Mouse (Mus musculus) embryonic facial prominence, embryonic 15.5 days (tissue): ENCODE data around the gene Snx9. TPM values are rescaled to one million over a fixed set of nuclear protein-coding genes. Genes with fewer than 3 reads are reported as not detected.

Source experiments
- ATAC-seq: fragments of 200-750 bp; cut with Nextera tagmentation; 2 replicates; pipeline ENCODE4 v1.8.0; 2017; ENCODE audit warnings: low read depth, moderate TSS enrichment; ENCODE audit not compliant: insufficient number of reproducible peaks, low FRiP score, low TSS enrichment
- H3K27ac ChIP-seq: fragments of 300-500 bp; sonication (generic); replicated peaks from 2 replicates; pipeline ENCODE4 v1.5.1; 2015; ENCODE audit warnings: mild to moderate bottlenecking, inconsistent platforms
- H3K27me3 ChIP-seq: fragments of 300-500 bp; sonication (generic); 2 replicates; pipeline ENCODE4 v1.6.1; 2015; ENCODE audit warnings: inconsistent platforms
- H3K36me3 ChIP-seq: fragments of 300-500 bp; sonication (generic); 2 replicates; pipeline ENCODE4 v1.6.1; 2015; ENCODE audit warnings: mild to moderate bottlenecking, inconsistent platforms
- H3K4me1 ChIP-seq: fragments of 300-500 bp; sonication (generic); 2 replicates; pipeline ENCODE4 v1.6.1; 2015; ENCODE audit warnings: inconsistent platforms
- H3K4me2 ChIP-seq: fragments of 300-500 bp; sonication (generic); replicated peaks from 2 replicates; pipeline ENCODE4 v1.6.1; 2015; ENCODE audit warnings: mild to moderate bottlenecking, inconsistent platforms
- H3K4me3 ChIP-seq: fragments of 300-500 bp; sonication (generic); replicated peaks from 2 replicates; pipeline ENCODE4 v1.5.1; 2015; ENCODE audit warnings: mild to moderate bottlenecking, inconsistent platforms
- H3K9ac ChIP-seq: fragments of 300-500 bp; sonication (generic); 2 replicates; pipeline ENCODE4 v1.6.1; 2015; ENCODE audit warnings: inconsistent platforms
- H3K9me3 ChIP-seq: fragments of 300-500 bp; sonication (generic); replicated peaks from 2 replicates; pipeline ENCODE4 v1.6.1; 2016; ENCODE audit warnings: inconsistent platforms
- WGBS: fragments of 180-500 bp; shearing (Covaris S2); methylation state at CpG from one replicate; pipeline ENCODE4 v1.1.7; 2015; 5-methylcytosine and 5-hydroxymethylcytosine counted together
- polyA plus RNA-seq: library from polyadenylated mRNA; unstranded; fragments of >200 nt; fragmentation: Nextera tagmentation; extraction: Ambion mirVana; gene quantifications from 2 replicates; pipeline ENCODE4 v1.2.1, GENCODE M21; 2015

Gene Snx9
- polyA plus RNA-seq, 1 experiment from 2014 or later: 33.3 TPM

DNA sequence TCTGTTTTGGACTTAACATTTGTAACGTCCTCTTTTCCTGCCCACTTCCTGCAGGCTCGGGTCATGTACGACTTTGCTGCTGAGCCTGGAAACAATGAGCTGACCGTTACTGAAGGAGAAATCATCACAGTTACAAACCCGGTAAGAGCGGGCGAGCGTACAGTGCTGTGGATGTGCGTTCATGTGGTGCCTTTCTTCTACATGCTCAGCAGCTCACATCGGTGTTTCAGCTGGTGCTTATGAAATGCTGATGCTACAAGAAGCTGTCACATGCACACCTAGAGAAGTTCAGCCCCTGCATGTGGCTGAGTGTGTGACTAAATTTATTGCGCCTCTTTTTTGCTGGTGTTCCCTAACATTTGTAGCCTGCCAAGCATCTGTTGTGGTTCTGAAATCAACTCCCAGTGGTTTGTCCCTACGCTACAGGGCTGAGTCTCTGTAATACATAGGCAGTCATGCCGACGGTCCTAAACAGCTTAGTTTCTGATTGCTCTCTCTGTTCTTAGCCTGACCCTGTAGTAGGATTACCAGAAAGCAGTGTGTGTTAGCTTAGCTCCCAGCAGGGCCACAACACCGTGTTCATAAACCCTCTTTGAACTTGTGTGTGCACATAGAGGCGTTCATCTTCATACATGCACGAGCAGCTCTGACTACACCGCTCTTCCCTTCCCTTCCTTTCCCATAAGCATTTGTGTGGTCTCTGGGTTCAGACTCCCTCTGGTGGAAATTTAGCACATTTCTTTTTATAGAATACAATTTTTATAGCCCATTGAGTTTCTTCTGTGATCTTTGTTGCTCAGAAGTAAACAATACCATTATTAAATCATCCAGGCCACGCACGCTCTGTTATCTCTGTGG, 46.0 kb downstream of the Snx9 start:
- Histone ChIP-seq H3K36me3 (peaks cover 5% of the 10 kb centered on the region; the same call in 1 of the 2 replicates), H3K4me3 (no peak overlapping the region), H3K4me2 (no peak overlapping the region), H3K9me3 (no peaks in the 10 kb centered on the region), H3K27me3 (no peaks in the 10 kb centered on the region), H3K9ac (no peak overlapping the region), H3K27ac (0 out of 2 replicates have a peak overlapping the region, but pooled peaks have one; percentile 48), H3K4me1 (peaks cover 20% of the 10 kb centered on the region)
- WGBS: 64% methylated on average over 20 of the region's 20 CpGs
- ATAC-seq: peak; percentile 47; the same call in 1 of the 2 replicates

DNA sequence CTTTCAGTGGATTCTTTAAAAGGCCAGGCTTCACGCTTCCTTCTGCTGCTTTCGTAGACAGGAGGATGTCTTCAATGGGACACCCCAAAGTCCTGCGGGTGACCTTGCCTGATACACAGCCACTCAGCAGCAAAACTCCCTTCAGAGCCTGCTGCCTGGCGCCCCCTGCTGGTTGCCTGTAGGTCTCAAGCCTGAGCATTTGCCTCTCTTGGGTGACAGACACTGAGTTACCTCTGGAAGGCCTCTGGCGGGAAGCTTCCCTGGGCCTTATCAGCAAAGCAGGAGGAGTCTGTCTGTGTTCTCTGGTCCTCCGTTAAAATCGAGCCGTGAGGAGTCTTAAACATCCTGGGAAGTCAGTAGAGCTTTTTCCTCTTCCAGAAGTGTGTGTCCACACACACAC, 49.3 kb downstream of the Snx9 start:
- no peak overlapping the region for H3K4me2 ChIP-seq
- 47% methylated on average over 8 of the region's 8 CpGs for WGBS

DNA sequence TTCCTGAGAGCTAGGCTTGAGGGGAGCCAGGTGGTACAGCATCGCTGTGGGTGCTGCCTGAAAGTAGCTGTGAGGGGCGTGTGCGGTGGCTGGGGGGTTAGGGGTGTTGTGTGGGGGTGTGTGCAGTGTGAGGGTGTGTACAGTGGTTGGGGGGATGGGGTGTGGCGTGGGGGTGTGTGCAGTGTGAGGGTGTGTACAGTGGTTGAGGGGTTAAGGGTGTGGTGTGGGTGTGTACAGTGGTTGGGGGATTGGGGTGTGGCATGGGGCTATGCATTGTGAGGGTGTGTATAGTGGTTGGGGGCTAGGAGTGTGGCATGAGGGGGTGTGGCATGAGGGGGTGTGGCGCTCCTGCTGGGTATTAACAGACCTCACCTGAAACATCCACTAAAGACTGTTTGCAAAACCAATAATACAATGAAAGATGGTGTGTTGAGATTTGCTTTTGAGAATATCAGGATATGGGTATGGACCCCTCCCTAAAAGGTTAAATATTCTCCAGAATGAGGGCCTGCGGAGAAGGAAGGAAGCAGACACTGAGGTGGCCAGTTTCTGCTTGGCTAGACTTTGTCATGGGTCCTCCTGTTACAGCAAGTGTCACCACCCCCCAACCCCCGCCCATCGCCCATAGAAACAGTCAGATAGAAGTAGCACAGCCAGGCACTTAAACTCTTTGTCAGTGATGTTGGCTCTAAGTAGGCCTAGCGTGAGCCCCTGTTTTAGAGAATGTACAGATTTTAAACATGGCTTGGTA, 51.0 kb downstream of the Snx9 start:
- Histone ChIP-seq H3K36me3 (peaks cover 5% of the 10 kb centered on the region; the same call in 1 of the 2 replicates), H3K4me2 (no peak overlapping the region), H3K9me3 (no peaks in the 10 kb centered on the region), H3K4me3 (no peak overlapping the region), H3K27ac (no peak overlapping the region), H3K27me3 (no peaks in the 10 kb centered on the region), H3K4me1 (peaks cover 3% of the 10 kb centered on the region), H3K9ac (no peak overlapping the region)
- 0 out of 2 replicates have a peak, but pooled peaks have one; percentile 49 for ATAC-seq
- WGBS: 78% methylated on average over 9 of the region's 9 CpGs

More for the DNA sequence above, 49.3 kb downstream of the Snx9 start:
- Histone ChIP-seq H3K9me3 (no peaks in the 10 kb centered on the region), H3K4me1 (peaks cover 18% of the 10 kb centered on the region), H3K27ac (no peak overlapping the region), H3K4me3 (no peak overlapping the region), H3K27me3 (no peaks in the 10 kb centered on the region), H3K9ac (no peak overlapping the region), H3K36me3 (peaks cover 5% of the 10 kb centered on the region; the same call in 1 of the 2 replicates)
- ATAC-seq: no peak

DNA sequence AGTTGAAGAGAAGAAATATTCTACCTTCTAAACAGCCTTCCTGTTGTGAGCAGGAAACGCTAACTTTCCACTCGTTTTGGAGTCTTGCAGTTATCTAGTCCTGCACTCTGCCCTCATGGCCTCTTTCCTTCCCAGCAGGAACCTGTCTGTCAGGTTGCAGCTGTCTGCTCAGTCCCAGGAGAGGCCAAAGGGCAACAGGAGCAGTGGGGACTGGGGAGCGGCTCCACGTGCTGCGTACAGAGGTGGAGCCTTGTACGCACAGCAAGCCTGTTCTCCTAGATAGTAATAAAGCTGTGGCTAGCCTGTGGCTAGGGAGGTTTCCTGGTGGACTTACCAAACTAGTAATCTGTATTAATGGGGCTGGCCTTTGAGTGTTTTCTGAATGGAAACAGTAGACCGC, 52.0 kb downstream of the Snx9 start:
- no peaks in the 10 kb centered on the region for H3K4me1 ChIP-seq
- WGBS: 27% methylated on average over 7 of the region's 7 CpGs
- no peak overlapping the region for H3K4me3 ChIP-seq
- no peaks in the 10 kb centered on the region for H3K27me3 ChIP-seq
- 0 out of 2 replicates have a peak, but pooled peaks have one; percentile 57 for ATAC-seq
- H3K9me3 ChIP-seq: no peaks in the 10 kb centered on the region
- no peak overlapping the region for H3K9ac ChIP-seq
- no peak overlapping the region for H3K4me2 ChIP-seq
- peak overlapping the region; percentile 24; the same call in 1 of the 2 replicates for H3K27ac ChIP-seq
- peaks cover 5% of the 10 kb centered on the region; the same call in 1 of the 2 replicates for H3K36me3 ChIP-seq

DNA sequence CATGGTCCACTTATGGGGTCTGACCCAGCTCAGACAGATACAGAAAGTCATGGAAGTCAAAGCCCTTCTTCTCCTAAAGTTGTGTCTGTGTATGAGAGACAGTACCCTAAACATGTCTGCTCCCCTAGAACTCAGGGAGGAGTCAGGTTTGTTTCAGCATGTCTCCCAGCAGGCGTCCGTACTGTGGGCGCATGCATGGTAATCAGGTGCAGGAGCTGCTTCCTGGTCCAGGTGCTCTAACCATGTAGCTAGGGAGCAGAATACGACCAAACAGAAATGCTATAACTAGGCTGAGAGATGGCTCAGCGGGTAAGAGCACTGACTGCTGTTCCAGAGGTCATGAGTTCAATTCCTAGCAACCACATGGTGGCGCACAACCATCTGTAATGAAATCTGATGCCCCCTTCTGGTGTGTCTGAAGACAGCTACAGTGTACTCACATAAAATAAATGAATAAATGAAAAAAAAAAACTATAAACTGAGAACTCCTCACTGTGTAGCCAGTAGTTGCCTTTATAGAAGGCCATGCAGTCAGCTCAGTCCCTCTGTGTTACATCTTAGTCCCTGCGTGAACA, 52.5 kb downstream of the Snx9 start:
- no peak for ATAC-seq

DNA sequence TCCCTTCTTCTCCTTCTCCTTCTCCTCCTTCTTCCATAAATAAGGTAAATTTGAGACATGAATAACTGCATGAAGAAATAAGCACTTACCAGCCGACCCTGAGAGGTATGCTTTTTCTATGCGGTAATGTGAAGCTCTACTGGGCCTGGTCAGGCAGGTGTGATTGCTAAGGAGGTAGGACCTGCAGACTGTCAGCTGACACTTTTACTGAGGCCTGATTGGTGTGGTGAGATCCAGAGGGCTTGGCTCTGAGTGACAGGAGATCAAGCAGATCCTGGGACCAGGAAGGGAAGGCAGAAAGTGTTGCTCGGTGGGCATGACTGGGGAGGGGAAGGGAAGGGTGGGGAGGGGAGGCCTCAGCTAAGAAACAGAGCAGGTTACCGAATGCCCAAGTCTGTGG, 54.9 kb downstream of the Snx9 start:
- Histone ChIP-seq H3K9ac (no peak overlapping the region), H3K4me1 (no peaks in the 10 kb centered on the region), H3K27me3 (no peaks in the 10 kb centered on the region), H3K4me2 (no peak overlapping the region), H3K9me3 (no peaks in the 10 kb centered on the region), H3K27ac (no peak overlapping the region), H3K4me3 (no peak overlapping the region), H3K36me3 (peaks cover 17% of the 10 kb centered on the region)
- WGBS: 48% methylated on average over 4 of the region's 4 CpGs
- no peak for ATAC-seq

More for the DNA sequence above, 52.5 kb downstream of the Snx9 start:
- no peaks in the 10 kb centered on the region for H3K9me3 ChIP-seq
- no peak overlapping the region for H3K4me2 ChIP-seq
- no peaks in the 10 kb centered on the region for H3K4me1 ChIP-seq
- no peaks in the 10 kb centered on the region for H3K27me3 ChIP-seq
- peaks cover 5% of the 10 kb centered on the region; the same call in 1 of the 2 replicates for H3K36me3 ChIP-seq
- H3K4me3 ChIP-seq: no peak overlapping the region
- 63% methylated on average over 7 of the region's 7 CpGs for WGBS
- no peak overlapping the region for H3K9ac ChIP-seq
- H3K27ac ChIP-seq: peak overlapping the region; percentile 24; the same call in 1 of the 2 replicates

DNA sequence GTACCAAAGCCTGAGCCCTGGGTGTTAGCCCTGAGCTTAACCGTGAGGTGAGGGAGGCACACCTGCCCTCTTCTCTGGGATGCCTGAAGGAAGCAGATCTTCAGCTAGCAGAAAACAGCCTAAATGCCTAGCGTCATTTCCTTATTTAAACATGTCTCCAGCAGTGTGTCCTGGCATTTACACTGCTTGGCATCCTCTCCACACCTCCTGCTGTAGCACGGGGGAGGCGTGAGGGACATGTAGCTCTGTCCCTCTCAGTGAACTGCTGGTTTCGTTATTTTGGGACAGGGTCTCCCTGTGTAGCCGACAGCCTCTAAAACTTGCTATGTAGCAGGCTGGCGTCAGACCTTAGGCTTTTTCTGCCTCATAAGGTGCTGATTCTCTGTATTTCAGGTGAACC, 55.5 kb downstream of the Snx9 start:
- peaks cover 21% of the 10 kb centered on the region for H3K36me3 ChIP-seq
- H3K9ac ChIP-seq: no peak overlapping the region
- H3K4me1 ChIP-seq: no peaks in the 10 kb centered on the region
- H3K4me3 ChIP-seq: no peak overlapping the region
- H3K9me3 ChIP-seq: no peaks in the 10 kb centered on the region
- no peaks in the 10 kb centered on the region for H3K27me3 ChIP-seq
- no peak overlapping the region for H3K27ac ChIP-seq
- H3K4me2 ChIP-seq: no peak overlapping the region
- no peak for ATAC-seq
- WGBS: 85% methylated on average over 7 of the region's 7 CpGs

DNA sequence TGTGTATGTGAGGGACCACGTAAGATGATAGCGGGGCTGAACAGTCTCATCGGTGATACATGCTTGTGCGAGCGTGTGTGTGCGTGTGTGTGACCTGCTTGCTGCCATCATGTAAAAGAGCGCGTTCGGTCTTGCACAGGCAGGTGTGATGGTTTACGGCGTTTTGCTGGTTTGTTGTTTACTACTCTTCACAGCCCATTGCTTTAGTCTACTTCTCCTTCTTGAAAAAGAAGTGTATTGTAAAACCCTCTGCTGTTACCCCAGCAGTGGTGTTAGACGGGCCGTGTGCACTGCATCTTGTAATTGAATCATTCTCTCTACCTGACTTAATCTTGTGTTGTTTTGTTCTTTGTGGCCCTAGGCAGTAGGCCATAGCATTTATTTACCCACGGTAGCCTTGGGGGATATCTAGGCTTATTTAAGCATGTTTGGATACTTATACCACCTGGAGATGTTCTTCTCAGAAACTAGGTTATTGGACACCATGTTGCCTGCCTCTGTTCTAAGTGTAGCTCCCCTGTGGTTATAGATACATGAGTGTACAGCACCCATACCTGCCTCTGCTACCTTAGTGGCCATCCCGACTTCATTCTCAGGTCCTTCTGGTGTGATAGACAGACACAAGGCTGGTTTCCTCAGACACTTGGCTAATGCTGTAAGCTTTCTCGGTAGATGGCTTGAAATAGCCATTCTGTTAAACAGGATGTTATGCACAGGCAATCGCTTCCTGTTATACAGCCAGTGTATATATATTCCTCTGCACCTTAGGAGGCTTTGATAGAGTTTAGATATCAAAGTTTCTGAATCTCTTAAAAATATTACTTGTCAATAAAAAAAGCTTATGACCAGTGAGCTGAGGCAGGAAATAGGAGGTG, 56.4 kb downstream of the Snx9 start:
- WGBS: 82% methylated on average over 17 of the region's 17 CpGs
- ATAC-seq: no peak
- Histone ChIP-seq H3K4me1 (no peaks in the 10 kb centered on the region), H3K4me3 (no peak overlapping the region), H3K36me3 (peaks cover 30% of the 10 kb centered on the region), H3K9ac (no peak overlapping the region), H3K27me3 (no peaks in the 10 kb centered on the region), H3K9me3 (no peaks in the 10 kb centered on the region), H3K27ac (no peak overlapping the region), H3K4me2 (no peak overlapping the region)

DNA sequence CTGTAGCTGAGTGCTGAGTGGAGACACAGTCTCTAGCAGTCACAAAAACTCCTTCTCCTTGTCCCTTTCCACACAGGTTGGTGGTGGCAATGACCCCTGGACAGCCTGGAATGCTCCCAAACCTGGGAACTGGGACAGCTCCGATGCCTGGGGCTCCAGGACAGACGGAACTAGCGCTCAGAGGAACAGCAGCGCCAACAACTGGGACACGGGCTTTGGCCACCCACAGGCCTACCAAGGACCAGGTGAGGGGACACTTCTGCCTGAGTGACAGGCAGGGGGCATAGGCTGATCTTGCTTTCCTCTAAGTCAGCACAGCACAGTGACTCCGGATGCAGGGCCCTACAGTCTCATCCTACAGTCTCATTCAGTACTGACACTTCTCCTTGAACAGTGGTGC, 58.1 kb downstream of the Snx9 start:
- no peak overlapping the region for H3K27ac ChIP-seq
- 84% methylated on average over 6 of the region's 6 CpGs for WGBS
- H3K9ac ChIP-seq: no peak overlapping the region
- H3K4me3 ChIP-seq: no peak overlapping the region
- H3K27me3 ChIP-seq: no peaks in the 10 kb centered on the region
- no peaks in the 10 kb centered on the region for H3K9me3 ChIP-seq
- peaks cover 31% of the 10 kb centered on the region for H3K36me3 ChIP-seq
- no peak for ATAC-seq
- no peak overlapping the region for H3K4me2 ChIP-seq
- H3K4me1 ChIP-seq: 0 out of 2 replicates have a peak, but pooled peaks cover 7% of the 10 kb centered on the region

DNA sequence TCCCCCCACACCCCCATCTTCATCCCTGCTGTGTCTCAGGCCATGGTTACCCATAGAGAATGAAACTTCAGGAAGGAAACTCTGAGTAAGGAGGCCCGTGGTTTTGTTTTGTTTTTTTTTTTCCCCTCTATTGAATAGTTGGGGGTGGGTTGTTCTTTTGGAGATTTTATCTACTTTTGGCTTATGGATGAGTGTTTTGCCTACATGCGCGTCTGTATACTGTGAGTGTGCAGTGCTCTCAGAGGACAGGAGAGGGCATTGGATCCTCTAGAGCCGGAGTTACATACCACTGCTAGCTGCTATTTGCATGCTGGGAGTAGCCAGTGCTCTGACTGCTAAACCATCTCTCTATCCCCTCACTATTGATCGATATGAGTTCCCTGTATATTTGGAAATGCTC, 60.3 kb downstream of the Snx9 start:
- ATAC-seq: no peak
- 0 out of 2 replicates have a peak, but pooled peaks cover 7% of the 10 kb centered on the region for H3K4me1 ChIP-seq
- no peak overlapping the region for H3K27ac ChIP-seq
- no peak overlapping the region for H3K4me3 ChIP-seq
- H3K4me2 ChIP-seq: no peak overlapping the region
- H3K27me3 ChIP-seq: no peaks in the 10 kb centered on the region
- no peak overlapping the region for H3K9ac ChIP-seq
- peaks cover 42% of the 10 kb centered on the region for H3K36me3 ChIP-seq
- no peaks in the 10 kb centered on the region for H3K9me3 ChIP-seq
- 68% methylated on average over 5 of the region's 5 CpGs for WGBS
